Mouse (Mus musculus): Measurements from ENCODE around the gene Nsmce3.

Gene Nsmce3

GRCm38 (mm10) chr7:64862978-64863377 is 9.8 kb downstream of the Nsmce3 start:
- no peak for DNase-seq (ENCODE audit: low read depth, low spot score)

GRCm38 (mm10) chr7:64856526-64857082 is 16.2 kb downstream of the Nsmce3 start:
- DNase-seq (ENCODE audit: low read depth, low spot score) = peak; percentile 69

- DNase-seq (ENCODE audit: low read depth, low spot score) = peak; percentile 79
These were observed 16.8 kb downstream of the Nsmce3 start for GRCm38 (mm10) chr7:64855976-64856375.

GRCm38 (mm10) chr7:64855389-64855927 is 17.3 kb downstream of the Nsmce3 start:
- DNase-seq (ENCODE audit: low read depth, low spot score) = no peak

- no peak for DNase-seq (ENCODE audit: low read depth, low spot score)
These were observed 22.0 kb downstream of the Nsmce3 start for GRCm38 (mm10) chr7:64850791-64851190.

- DNase-seq (ENCODE audit: low read depth, low spot score) = peak; percentile 55
These were observed 25.4 kb downstream of the Nsmce3 start for GRCm38 (mm10) chr7:64847366-64847899.

- peak; percentile 45 for DNase-seq (ENCODE audit: low read depth, low spot score)
These were observed 26.7 kb downstream of the Nsmce3 start for GRCm38 (mm10) chr7:64846061-64846460.

- DNase-seq (ENCODE audit: low read depth, low spot score) = peak; percentile 49
These were observed 31.7 kb downstream of the Nsmce3 start for GRCm38 (mm10) chr7:64840946-64841659.

GRCm38 (mm10) chr7:64840576-64840895 is 32.3 kb downstream of the Nsmce3 start:
- no peak for DNase-seq (ENCODE audit: low read depth, low spot score)

- peak; percentile 88 for DNase-seq (ENCODE audit: low read depth, low spot score)
These were observed 32.8 kb downstream of the Nsmce3 start for GRCm38 (mm10) chr7:64839801-64840575.

- DNase-seq (ENCODE audit: low read depth, low spot score) = peak; percentile 58
These were observed 33.5 kb downstream of the Nsmce3 start for GRCm38 (mm10) chr7:64839281-64839680.

- no peak for DNase-seq (ENCODE audit: low read depth, low spot score)
These were observed 42.4 kb downstream of the Nsmce3 start for GRCm38 (mm10) chr7:64830214-64830995.

- no peak for DNase-seq (ENCODE audit: low read depth, low spot score)
These were observed 51.7 kb downstream of the Nsmce3 start for GRCm38 (mm10) chr7:64821081-64821480.

- no peak for DNase-seq (ENCODE audit: low read depth, low spot score)
These were observed 53.1 kb downstream of the Nsmce3 start for GRCm38 (mm10) chr7:64819683-64820082.
